Mouse (Mus musculus) olfactory bulb, adult 2 months (tissue): ENCODE data around the gene Cbln3. TPM values are rescaled to one million over a fixed set of nuclear protein-coding genes. Genes with fewer than 3 reads are reported as not detected.

ENCODE experiments used
- H3K27ac ChIP-seq: fragments of 200-500 bp; 2 replicates; pipeline ENCODE4 v1.5.1; 2012; ENCODE audit warnings: low read depth, low read length; ENCODE audit not compliant: insufficient read depth
- H3K4me1 ChIP-seq: fragments of 200-500 bp; 2 replicates; pipeline ENCODE4 v1.6.1; 2012; ENCODE audit warnings: low read length; ENCODE audit not compliant: control insufficient read depth, insufficient read depth
- H3K4me3 ChIP-seq: fragments of 200-500 bp; 2 replicates; pipeline ENCODE4 v1.5.1; 2012; ENCODE audit warnings: mild to moderate bottlenecking, low read depth, low read length, moderate library complexity; ENCODE audit not compliant: insufficient read depth
- CTCF ChIP-seq: fragments of 200-500 bp; IDR thresholded peaks from 2 replicates; pipeline ENCODE4 v1.5.1; 2012; ENCODE audit warnings: low read depth, mild to moderate bottlenecking, low read length, moderate library complexity; ENCODE audit not compliant: insufficient read depth
- POLR2A ChIP-seq: fragments of 200-500 bp; IDR thresholded peaks from 2 replicates; pipeline ENCODE4 v1.6.1; 2012; ENCODE audit warnings: mild to moderate bottlenecking, low read depth, low read length, moderate library complexity; ENCODE audit not compliant: insufficient read depth
- WGBS: fragments of 180-500 bp; shearing (Covaris S2); methylation state at CpG from one replicate; pipeline ENCODE4 v1.1.7; 2018; 5-methylcytosine and 5-hydroxymethylcytosine counted together
- polyA plus RNA-seq: library from polyadenylated mRNA; stranded (reverse); fragments of >200 nt; gene quantifications from 2 replicates; pipeline ENCODE4 v1.2.4, GENCODE M21; 2012; ENCODE audit warnings: low replicate concordance; ENCODE audit not compliant: missing spikeins, insufficient read depth, insufficient read length

The Cbln3 gene
- polyA plus RNA-seq, 1 experiment, result not detected

- TF ChIP-seq POLR2A, result no peak
- TF ChIP-seq CTCF, result no peak
- Histone ChIP-seq H3K27ac (0 out of 2 replicates have a peak overlapping the region, but pooled peaks have one; percentile 6), H3K4me1 (peaks cover 14% of the 10 kb centered on the region), H3K4me3 (peak overlapping the region; percentile 52)
- WGBS, result 15% methylated on average over 9 of the region's 9 CpGs
Measured at GRCm38 (mm10) chr14:55854406-55855100, 29.6 kb downstream of the Cbln3 start.

GRCm38 (mm10) chr14:55853621-55854285, 30.4 kb downstream of the Cbln3 start, which contains the start of gene Nynrin:
TSS of gene Nynrin (plus strand) at chr14:55854010.
- TF ChIP-seq POLR2A (no peak; the same call in 1 of the 2 replicates), CTCF (no peak)
- peak within 1 kb of the TSS; percentile 52 for H3K4me3 ChIP-seq

GRCm38 (mm10) chr14:55852646-55853551, 31.3 kb downstream of the Cbln3 start:
- peak overlapping the region; percentile 17; the same call in 1 of the 2 replicates for H3K27ac ChIP-seq

More at GRCm38 (mm10) chr14:55853621-55854285, 30.4 kb downstream of the Cbln3 start, which contains the start of gene Nynrin:
- WGBS, result 5% methylated on average over 32 of the region's 33 CpGs
- Histone ChIP-seq H3K27ac (peak within 1 kb of the TSS; percentile 17; the same call in 1 of the 2 replicates), H3K4me1 (peaks cover 14% of the 10 kb centered on the region)

GRCm38 (mm10) chr14:55850885-55851284, 33.3 kb downstream of the Cbln3 start:
- Histone ChIP-seq H3K4me3 (no peak overlapping the region), H3K4me1 (peaks cover 8% of the 10 kb centered on the region), H3K27ac (no peak overlapping the region)
- TF ChIP-seq POLR2A (no peak), CTCF (no peak)
- 82% methylated on average over 6 of the region's 6 CpGs for WGBS

More at GRCm38 (mm10) chr14:55852646-55853551, 31.3 kb downstream of the Cbln3 start:
- Histone ChIP-seq H3K4me1 (peaks cover 14% of the 10 kb centered on the region), H3K4me3 (no peak overlapping the region)
- 36% methylated on average over 11 of the region's 11 CpGs for WGBS
- TF ChIP-seq CTCF (no peak), POLR2A (no peak)

- Histone ChIP-seq H3K4me3 (no peak overlapping the region), H3K27ac (no peak overlapping the region), H3K4me1 (no peaks in the 10 kb centered on the region)
- 81% methylated on average over 9 of the region's 9 CpGs for WGBS
- TF ChIP-seq CTCF, result no peak
- no peak for TF ChIP-seq POLR2A
Measured at GRCm38 (mm10) chr14:55845506-55846294, 38.5 kb downstream of the Cbln3 start.

GRCm38 (mm10) chr14:55842794-55843193, 41.4 kb downstream of the Cbln3 start:
- H3K4me1 ChIP-seq, result no peaks in the 10 kb centered on the region
- H3K4me3 ChIP-seq, result no peak overlapping the region
- TF ChIP-seq CTCF, result no peak
- TF ChIP-seq POLR2A, result no peak
- H3K27ac ChIP-seq, result no peak overlapping the region
- 78% methylated on average over 4 of the region's 4 CpGs for WGBS

- TF ChIP-seq CTCF, result no peak
- TF ChIP-seq POLR2A, result no peak
- WGBS, result 68% methylated on average over 4 of the region's 4 CpGs
Measured at GRCm38 (mm10) chr14:55840853-55841366, 43.3 kb downstream of the Cbln3 start.

GRCm38 (mm10) chr14:55838740-55839139, 45.5 kb downstream of the Cbln3 start:
- no peak for TF ChIP-seq CTCF
- no peak for TF ChIP-seq POLR2A
- Histone ChIP-seq H3K27ac (no peak overlapping the region), H3K4me3 (no peak overlapping the region), H3K4me1 (no peaks in the 10 kb centered on the region)
- 92% methylated on average over 4 of the region's 4 CpGs for WGBS

More at GRCm38 (mm10) chr14:55840853-55841366, 43.3 kb downstream of the Cbln3 start:
- no peaks in the 10 kb centered on the region for H3K4me1 ChIP-seq
- H3K27ac ChIP-seq, result no peak overlapping the region
- H3K4me3 ChIP-seq, result no peak overlapping the region
